Comparison of ENCODE assay signal across 16 mouse cellular contexts in the genomic region with DNA sequence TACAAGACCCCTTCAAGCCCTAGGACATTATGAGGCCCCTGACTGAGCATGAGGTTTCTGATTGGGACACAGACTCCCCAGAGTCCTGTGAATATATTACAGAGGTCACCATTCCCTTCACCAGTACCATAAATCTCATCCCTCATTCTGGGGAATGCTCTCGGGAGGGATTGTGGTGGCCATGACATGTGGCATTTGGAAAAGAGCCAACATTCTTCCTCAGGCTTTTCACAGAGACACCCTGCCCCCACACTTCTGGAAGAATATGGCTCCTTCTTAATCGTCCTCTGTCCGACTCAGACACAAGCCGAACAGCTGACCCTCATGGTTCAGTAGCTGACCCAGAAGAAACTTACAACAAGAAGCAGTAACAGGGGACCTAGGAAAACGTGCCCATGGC.
A peak's percentile ranks its signal among the peaks of the same experiment; 100 is the strongest.
DNase-seq lines count a peak whose midpoint lies in the region; ATAC-seq and TF ChIP-seq lines count a peak whose summit lies in the region.
"Had no signal": no experiment of that assay in that cellular context is flagged by ENCODE, and none has a peak within 500 bp of the region (broad histone marks: within the 10 kb centered on the region; RNA-seq: fewer than 3 reads in every experiment).

No protein-coding gene starts in this region.

- 43% methylated on average over 5 of the region's 5 CpGs for WGBS in embryonic facial prominence, embryonic 14.5 days
- 64% methylated on average over 5 of the region's 5 CpGs for WGBS in embryonic facial prominence, embryonic 10.5 days
- 6% methylated on average over 5 of the region's 5 CpGs for WGBS in neural tube, embryonic 11.5 days
- WGBS in kidney, postnatal 0 days: 9% methylated on average over 5 of the region's 5 CpGs

- H3K4me1 ChIP-seq in embryonic facial prominence, embryonic 14.5 days (ENCODE audit: control insufficient read depth, insufficient read depth, low read length): peaks cover 4% of the 10 kb centered on the region; the same call in 1 of the 2 replicates
- H3K4me1 ChIP-seq in embryonic facial prominence, embryonic 10.5 days: peaks cover 60% of the 10 kb centered on the region
- peaks cover 25% of the 10 kb centered on the region for H3K4me1 ChIP-seq in neural tube, embryonic 11.5 days (ENCODE audit: control insufficient read depth, insufficient read depth, low read length)
- H3K4me1 ChIP-seq in kidney, postnatal 0 days (replicated peaks; ENCODE audit: insufficient read depth, low read length): peaks cover 17% of the 10 kb centered on the region; the same call in 1 of the 2 replicates
- H3K4me1 ChIP-seq: liver, embryonic 15.5 days had no signal

- no peak for ATAC-seq in embryonic facial prominence, embryonic 14.5 days (ENCODE audit: low read depth)
- peak; percentile 74; the same call in 1 of the 2 replicates for ATAC-seq in neural tube, embryonic 11.5 days (ENCODE audit: insufficient read depth, low FRiP score, low TSS enrichment)
- ATAC-seq in kidney, postnatal 0 days (replicated peaks; ENCODE audit: low FRiP score, low read depth): peak; percentile 81
- ATAC-seq: forebrain, embryonic 14.5 days; hindbrain, postnatal 0 days had no signal

- H3K27me3 ChIP-seq in embryonic facial prominence, embryonic 14.5 days (replicated peaks; ENCODE audit: control insufficient read depth, insufficient read depth, low read length): no peaks in the 10 kb centered on the region
- no peaks in the 10 kb centered on the region for H3K27me3 ChIP-seq in embryonic facial prominence, embryonic 10.5 days (replicated peaks; ENCODE audit: low read depth, poor library complexity, severe bottlenecking)
- no peaks in the 10 kb centered on the region for H3K27me3 ChIP-seq in neural tube, embryonic 11.5 days (ENCODE audit: control insufficient read depth, insufficient read depth, low read length)
- H3K27me3 ChIP-seq in kidney, postnatal 0 days (ENCODE audit: insufficient read depth, low read length): no peaks in the 10 kb centered on the region
- H3K27me3 ChIP-seq: embryonic facial prominence, embryonic 13.5 days; liver, embryonic 15.5 days; midbrain, embryonic 12.5 days had no signal

- H3K4me3 ChIP-seq in embryonic facial prominence, embryonic 14.5 days (ENCODE audit: low read depth, low read length): no peak overlapping the region
- H3K4me3 ChIP-seq in embryonic facial prominence, embryonic 10.5 days: no peak overlapping the region
- H3K4me3 ChIP-seq in neural tube, embryonic 11.5 days (ENCODE audit: low read depth, low read length): no peak overlapping the region
- H3K4me3 ChIP-seq in kidney, postnatal 0 days (replicated peaks; ENCODE audit: low read depth, low read length): no peak overlapping the region
- H3K4me3 ChIP-seq: embryonic facial prominence, embryonic 13.5 days; liver, embryonic 15.5 days; midbrain, embryonic 12.5 days had no signal

- H3K36me3 ChIP-seq in embryonic facial prominence, embryonic 14.5 days (ENCODE audit: control insufficient read depth, insufficient read depth, low read length): no peaks in the 10 kb centered on the region
- H3K36me3 ChIP-seq in embryonic facial prominence, embryonic 10.5 days (replicated peaks): no peaks in the 10 kb centered on the region
- H3K36me3 ChIP-seq in neural tube, embryonic 11.5 days (ENCODE audit: control insufficient read depth, insufficient read depth, low read length): no peaks in the 10 kb centered on the region
- H3K36me3 ChIP-seq in kidney, postnatal 0 days (ENCODE audit: insufficient read depth, low read length): no peaks in the 10 kb centered on the region
- H3K36me3 ChIP-seq: embryonic facial prominence, embryonic 13.5 days; liver, embryonic 15.5 days; midbrain, embryonic 12.5 days had no signal

- H3K4me2 ChIP-seq in embryonic facial prominence, embryonic 14.5 days (ENCODE audit: low read depth, low read length): no peak overlapping the region
- H3K4me2 ChIP-seq in neural tube, embryonic 11.5 days (ENCODE audit: low read depth): no peak overlapping the region
- H3K4me2 ChIP-seq in kidney, postnatal 0 days (ENCODE audit: low read length): no peak overlapping the region
- H3K4me2 ChIP-seq: embryonic facial prominence, embryonic 13.5 days; liver, embryonic 15.5 days; midbrain, embryonic 12.5 days had no signal

- no peak overlapping the region for H3K9ac ChIP-seq in embryonic facial prominence, embryonic 14.5 days (ENCODE audit: low read depth, low read length)
- H3K9ac ChIP-seq in neural tube, embryonic 11.5 days (ENCODE audit: low read length): no peak overlapping the region
- H3K9ac ChIP-seq in kidney, postnatal 0 days (ENCODE audit: low read depth, low read length): no peak overlapping the region
- H3K9ac ChIP-seq: embryonic facial prominence, embryonic 13.5 days; liver, embryonic 15.5 days; midbrain, embryonic 12.5 days had no signal

- peak; percentile 59 for DNase-seq in embryonic facial prominence, embryonic 14.5 days (ENCODE audit: low spot score)
- DNase-seq in embryonic facial prominence, embryonic 10.5 days (ENCODE audit: low spot score): no peak
- DNase-seq in neural tube, embryonic 11.5 days (ENCODE audit: low spot score): peak; percentile 56
- no peak for DNase-seq in neural tube, embryonic 10.5 days (ENCODE audit: extremely low spot score, low spot score)
- DNase-seq in kidney, postnatal 0 days (ENCODE audit: low spot score): peak; percentile 87
- peak; percentile 17 for DNase-seq in yolk sac, embryonic 10.5 days (ENCODE audit: low spot score)
- no peak for DNase-seq in heart, adult 18-20 months
- DNase-seq in cerebellum, postnatal 25 days: no peak
- DNase-seq: B cell, adult 2 months; cerebellum, adult 18-20 months; gastrocnemius, postnatal 36 days had no signal

- no peak overlapping the region for H3K27ac ChIP-seq in embryonic facial prominence, embryonic 14.5 days (replicated peaks; ENCODE audit: low read depth, low read length)
- H3K27ac ChIP-seq in embryonic facial prominence, embryonic 10.5 days (replicated peaks): no peak overlapping the region
- peak overlapping the region; percentile 21; the same call in 1 of the 2 replicates for H3K27ac ChIP-seq in neural tube, embryonic 11.5 days (ENCODE audit: low read depth, low read length)
- H3K27ac ChIP-seq in kidney, postnatal 0 days: 0 out of 2 replicates have a peak overlapping the region, but pooled peaks have one; percentile 25
- H3K27ac ChIP-seq: embryonic facial prominence, embryonic 13.5 days; hindbrain, postnatal 0 days; liver, embryonic 15.5 days; midbrain, embryonic 12.5 days had no signal

- TF ChIP-seq CTCF in kidney, postnatal 0 days (IDR thresholded peaks at IDR 0.05; ENCODE audit: low read depth): no peak

- no peaks in the 10 kb centered on the region for H3K9me3 ChIP-seq in embryonic facial prominence, embryonic 14.5 days (ENCODE audit: control insufficient read depth, low read length)
- H3K9me3 ChIP-seq in embryonic facial prominence, embryonic 10.5 days: no peaks in the 10 kb centered on the region
- H3K9me3 ChIP-seq in neural tube, embryonic 11.5 days (ENCODE audit: control insufficient read depth, low read length): no peaks in the 10 kb centered on the region
- H3K9me3 ChIP-seq in kidney, postnatal 0 days (replicated peaks; ENCODE audit: low read length): no peaks in the 10 kb centered on the region
- H3K9me3 ChIP-seq: embryonic facial prominence, embryonic 13.5 days; liver, embryonic 15.5 days; midbrain, embryonic 12.5 days had no signal

Comparison
In these comparisons a context has a peak if more than half of its experiments do, and no peak if none do; other contexts are left out.
1. DNase-seq: peak in embryonic facial prominence, embryonic 14.5 days (single experiment), neural tube, embryonic 11.5 days (single experiment), kidney, postnatal 0 days (single experiment) and yolk sac, embryonic 10.5 days (single experiment); none in embryonic facial prominence, embryonic 10.5 days (single experiment), neural tube, embryonic 10.5 days (single experiment), heart, adult 18-20 months (0 of 2) and cerebellum, postnatal 25 days (0 of 2).
2. H3K27ac ChIP-seq: peak in neural tube, embryonic 11.5 days (single experiment) and kidney, postnatal 0 days (single experiment); none in embryonic facial prominence, embryonic 14.5 days (single experiment) and embryonic facial prominence, embryonic 10.5 days (single experiment).